Mouse (Mus musculus): ENCODE measurements around the gene Sez6l2. TPM values are rescaled to one million over a fixed set of nuclear protein-coding genes. Genes with fewer than 3 reads are reported as not detected.

The Sez6l2 gene
- polyA plus RNA-seq, 1 experiment from 2014 or later, result 6.7 TPM

DNA sequence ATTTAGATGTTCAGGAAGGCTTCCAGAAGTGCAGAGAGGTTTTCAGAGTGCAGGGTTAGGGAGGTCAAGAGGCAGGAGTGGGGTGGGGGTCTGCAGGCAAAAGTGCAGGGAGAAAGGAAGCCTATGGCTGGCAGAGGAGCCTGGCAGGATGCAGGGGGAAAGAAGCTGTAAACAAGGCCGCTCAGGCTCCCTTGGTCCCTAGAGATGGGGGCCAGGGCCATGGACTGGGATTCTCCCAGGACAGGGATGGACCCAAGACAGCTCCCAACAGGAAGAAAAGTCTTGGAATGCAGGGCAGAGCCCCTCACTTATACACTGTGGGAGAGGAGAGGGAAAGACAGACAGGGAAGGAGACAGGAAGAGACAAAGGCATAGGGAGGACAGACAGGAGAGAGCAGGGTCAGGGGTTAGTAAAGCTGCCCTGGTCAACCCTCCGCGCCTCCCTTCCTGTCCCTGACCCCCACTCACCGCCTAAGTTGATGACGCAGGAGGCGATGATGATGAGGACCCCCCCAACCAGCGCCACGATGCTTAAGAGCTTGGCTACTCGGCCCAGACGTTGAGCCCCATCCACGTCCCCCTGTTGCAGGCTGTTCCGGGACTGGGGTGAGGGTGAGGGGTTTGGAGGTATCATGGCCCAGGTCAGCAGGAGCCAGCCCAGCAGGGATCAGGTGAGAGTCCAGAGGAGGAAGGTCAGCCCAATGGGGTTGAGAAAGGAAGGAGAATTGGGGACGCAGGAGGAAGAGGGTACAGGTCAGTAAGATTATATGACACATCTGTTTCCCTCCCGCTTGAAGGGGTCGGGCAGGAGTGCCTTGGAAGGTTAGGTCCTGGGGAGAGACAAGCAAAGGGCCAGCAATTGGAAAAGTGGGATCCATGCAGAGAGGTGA lies 68.3 kb downstream of the Sez6l2 start:
- Histone ChIP-seq H3K4me3 (ENCODE audit: low read depth, low read length) (no peak overlapping the region), H3K27ac (ENCODE audit: low read depth, low read length) (peak overlapping the region; percentile 1; the same call in 1 of the 2 replicates), H3K4me2 (ENCODE audit: low read depth, low read length, severe bottlenecking) (no peak overlapping the region), H3K27me3 (ENCODE audit: control insufficient read depth, insufficient read depth, low read length) (no peaks in the 10 kb centered on the region), H3K9ac (ENCODE audit: low read length) (peak overlapping the region; percentile 23), H3K9me3 (ENCODE audit: control insufficient read depth, low read length) (no peaks in the 10 kb centered on the region), H3K36me3 (ENCODE audit: control insufficient read depth, insufficient read depth, low read length) (peaks cover 6% of the 10 kb centered on the region), H3K4me1 (replicated peaks; ENCODE audit: control insufficient read depth, insufficient read depth, low read length) (peaks cover 31% of the 10 kb centered on the region)
- DNase-seq (ENCODE audit: low spot score) (no peak), ATAC-seq (replicated peaks; ENCODE audit: low FRiP score) (no peak)
- 88% methylated on average over 15 of the region's 15 CpGs for WGBS

DNA sequence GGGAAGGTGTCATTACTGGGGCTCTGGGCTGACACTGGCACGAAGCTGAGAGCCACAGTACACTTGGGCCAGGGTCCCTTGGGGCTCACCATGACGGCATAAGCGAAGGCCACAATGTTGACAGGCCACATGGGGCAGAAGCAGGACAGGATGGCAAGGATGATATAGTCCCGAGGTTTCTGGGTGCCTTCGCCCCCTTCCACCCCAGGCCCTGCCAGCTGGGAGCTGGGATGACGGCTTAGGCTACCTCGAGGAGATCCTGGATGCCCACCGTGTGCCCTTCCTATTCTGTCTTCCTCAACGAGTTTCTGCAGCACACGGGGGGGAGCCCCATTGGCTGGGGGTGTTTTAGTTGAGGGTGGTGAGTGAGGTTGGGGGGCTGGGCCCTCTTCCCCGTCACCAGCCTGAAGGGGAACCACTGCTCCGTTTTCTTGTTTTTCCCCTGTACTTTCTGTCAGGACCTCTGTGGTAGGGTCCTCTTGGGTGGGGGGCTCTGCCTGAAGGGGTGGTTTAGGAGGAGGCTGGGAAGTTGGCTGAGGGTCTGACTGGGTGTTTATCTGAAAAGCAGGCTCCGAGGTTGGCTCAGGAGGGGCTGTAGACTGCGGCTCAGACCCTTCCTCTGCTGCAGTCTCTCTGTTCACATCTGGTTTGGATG lies 69.1 kb downstream of the Sez6l2 start:
- Histone ChIP-seq H3K27ac (ENCODE audit: low read depth, low read length) (no peak overlapping the region), H3K27me3 (ENCODE audit: control insufficient read depth, insufficient read depth, low read length) (no peaks in the 10 kb centered on the region), H3K9ac (ENCODE audit: low read length) (peak overlapping the region; percentile 79), H3K36me3 (ENCODE audit: control insufficient read depth, insufficient read depth, low read length) (peaks cover 8% of the 10 kb centered on the region), H3K9me3 (ENCODE audit: control insufficient read depth, low read length) (no peaks in the 10 kb centered on the region), H3K4me1 (replicated peaks; ENCODE audit: control insufficient read depth, insufficient read depth, low read length) (peaks cover 39% of the 10 kb centered on the region), H3K4me2 (ENCODE audit: low read depth, low read length, severe bottlenecking) (peak overlapping the region; percentile 81), H3K4me3 (ENCODE audit: low read depth, low read length) (no peak overlapping the region)
- DNase-seq (ENCODE audit: low spot score), result no peak
- 88% methylated on average over 14 of the region's 14 CpGs for WGBS
- ATAC-seq (replicated peaks; ENCODE audit: low FRiP score), result no peak

DNA sequence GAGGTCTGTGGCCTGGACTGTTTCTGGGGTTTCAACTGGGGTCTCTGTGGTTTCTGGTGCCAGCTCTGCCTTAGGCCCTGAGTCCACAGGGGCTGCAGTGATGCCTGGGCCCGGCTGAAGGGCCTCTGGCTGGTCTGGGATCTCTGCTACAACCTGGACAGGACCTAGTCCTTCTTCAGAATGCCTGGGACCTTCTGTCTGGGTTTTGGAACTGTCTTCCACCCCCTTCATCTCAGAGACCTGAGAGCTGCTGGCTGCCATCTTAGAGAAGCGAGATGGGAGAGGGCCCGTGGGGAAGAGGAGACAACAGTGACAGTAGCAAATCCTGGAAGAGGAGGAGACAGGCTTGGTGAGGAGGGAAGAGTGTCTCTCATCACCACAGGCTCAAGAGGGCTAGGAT lies 69.7 kb downstream of the Sez6l2 start:
- peak overlapping the region; percentile 81 for H3K4me2 ChIP-seq (ENCODE audit: low read depth, low read length, severe bottlenecking)
- H3K4me3 ChIP-seq (ENCODE audit: low read depth, low read length), result peak overlapping the region; percentile 45
- DNase-seq (ENCODE audit: low spot score) (no peak), ATAC-seq (replicated peaks; ENCODE audit: low FRiP score) (no peak)
- peaks cover 40% of the 10 kb centered on the region for H3K4me1 ChIP-seq (replicated peaks; ENCODE audit: control insufficient read depth, insufficient read depth, low read length)
- 68% methylated on average over 3 of the region's 3 CpGs for WGBS
- peak overlapping the region; percentile 79 for H3K9ac ChIP-seq (ENCODE audit: low read length)
- H3K36me3 ChIP-seq (ENCODE audit: control insufficient read depth, insufficient read depth, low read length), result peaks cover 8% of the 10 kb centered on the region; the same call in 1 of the 2 replicates
- H3K27ac ChIP-seq (ENCODE audit: low read depth, low read length), result peak overlapping the region; percentile 81; the same call in 1 of the 2 replicates
- no peaks in the 10 kb centered on the region for H3K9me3 ChIP-seq (ENCODE audit: control insufficient read depth, low read length)
- no peaks in the 10 kb centered on the region for H3K27me3 ChIP-seq (ENCODE audit: control insufficient read depth, insufficient read depth, low read length)

Other genes starting within 250 kb of the Sez6l2 start
- 39.0 and 45.8 TPM in 2 replicates for gene Coro1a, start 242.8 kb upstream of the Sez6l2 start, polyA plus RNA-seq (2014; fragmentation: Nextera tagmentation; extraction: Ambion mirVana)
- gene Mapk3, start 191.0 kb upstream of the Sez6l2 start, polyA plus RNA-seq (2014; fragmentation: Nextera tagmentation; extraction: Ambion mirVana), result 40.1 and 50.6 TPM in 2 replicates
- 1.5 and 1.9 TPM in 2 replicates for gene Gdpd3, start 184.2 kb upstream of the Sez6l2 start, polyA plus RNA-seq (2014; fragmentation: Nextera tagmentation; extraction: Ambion mirVana)
- 63.9 and 80.5 TPM in 2 replicates for gene Ypel3, start 173.6 kb upstream of the Sez6l2 start, polyA plus RNA-seq (2014; fragmentation: Nextera tagmentation; extraction: Ambion mirVana)
- gene Tbx6, start 169.1 kb upstream of the Sez6l2 start, polyA plus RNA-seq (2014; fragmentation: Nextera tagmentation; extraction: Ambion mirVana), result 0.28 and 0.61 TPM in 2 replicates
- gene Ppp4c, start 158.1 kb upstream of the Sez6l2 start, polyA plus RNA-seq (2014; fragmentation: Nextera tagmentation; extraction: Ambion mirVana), result 348 and 392 TPM in 2 replicates
- 10.2 and 10.6 TPM in 2 replicates for gene Fam57b, start 152.9 kb upstream of the Sez6l2 start, polyA plus RNA-seq (2014; fragmentation: Nextera tagmentation; extraction: Ambion mirVana)
- gene 4930451I11Rik, start 118.9 kb upstream of the Sez6l2 start, polyA plus RNA-seq (2014; fragmentation: Nextera tagmentation; extraction: Ambion mirVana), result not detected in 2 replicates
- 9.3 and 11.2 TPM in 2 replicates for gene Doc2a, start 103.1 kb upstream of the Sez6l2 start, polyA plus RNA-seq (2014; fragmentation: Nextera tagmentation; extraction: Ambion mirVana)
- 29.9 and 38.8 TPM in 2 replicates for gene Hirip3, start 88.6 kb upstream of the Sez6l2 start, polyA plus RNA-seq (2014; fragmentation: Nextera tagmentation; extraction: Ambion mirVana)
- gene Ino80e, start 88.2 kb upstream of the Sez6l2 start, polyA plus RNA-seq (2014; fragmentation: Nextera tagmentation; extraction: Ambion mirVana), result 117 and 118 TPM in 2 replicates
- gene Taok2, start 65.9 kb upstream of the Sez6l2 start, polyA plus RNA-seq (2014; fragmentation: Nextera tagmentation; extraction: Ambion mirVana), result 43.4 and 44.8 TPM in 2 replicates
- gene Tmem219, start 27.6 kb upstream of the Sez6l2 start, polyA plus RNA-seq (2014; fragmentation: Nextera tagmentation; extraction: Ambion mirVana), result 21.3 and 24.4 TPM in 2 replicates
- gene Kctd13, start 21.7 kb upstream of the Sez6l2 start, polyA plus RNA-seq (2014; fragmentation: Nextera tagmentation; extraction: Ambion mirVana), result 26.5 and 28.8 TPM in 2 replicates
- gene Asphd1, start 981 bp upstream of the Sez6l2 start, polyA plus RNA-seq (2014; fragmentation: Nextera tagmentation; extraction: Ambion mirVana), result 0.25 and 0.40 TPM in 2 replicates
- 68.0 and 78.7 TPM in 2 replicates for gene Cdipt, start 25.4 kb downstream of the Sez6l2 start, polyA plus RNA-seq (2014; fragmentation: Nextera tagmentation; extraction: Ambion mirVana)
- 0.88 and 1.4 TPM in 2 replicates for gene Cdiptos, start 25.5 kb downstream of the Sez6l2 start, polyA plus RNA-seq (2014; fragmentation: Nextera tagmentation; extraction: Ambion mirVana)
- gene Mvp, start 64.1 kb downstream of the Sez6l2 start, polyA plus RNA-seq (2014; fragmentation: Nextera tagmentation; extraction: Ambion mirVana), result 3.9 and 4.4 TPM in 2 replicates
- gene Pagr1b, start 65.9 kb downstream of the Sez6l2 start, polyA plus RNA-seq (2014; fragmentation: Nextera tagmentation; extraction: Ambion mirVana), result not detected in 2 replicates
- 60.5 and 72.4 TPM in 2 replicates for gene Pagr1a, start 66.8 kb downstream of the Sez6l2 start, polyA plus RNA-seq (2014; fragmentation: Nextera tagmentation; extraction: Ambion mirVana)
- gene Gm42742, start 70.5 kb downstream of the Sez6l2 start, polyA plus RNA-seq (2014; fragmentation: Nextera tagmentation; extraction: Ambion mirVana), result 60.9 and 64.7 TPM in 2 replicates
- 9.6 and 10.3 TPM in 2 replicates for gene Prrt2, start 70.6 kb downstream of the Sez6l2 start, polyA plus RNA-seq (2014; fragmentation: Nextera tagmentation; extraction: Ambion mirVana)
- gene Maz, start 76.5 kb downstream of the Sez6l2 start, polyA plus RNA-seq (2014; fragmentation: Nextera tagmentation; extraction: Ambion mirVana), result 106 and 132 TPM in 2 replicates
- 207 and 208 TPM in 2 replicates for gene Kif22, start 91.9 kb downstream of the Sez6l2 start, polyA plus RNA-seq (2014; fragmentation: Nextera tagmentation; extraction: Ambion mirVana)
- not detected in 2 replicates for gene Zg16, start 136.8 kb downstream of the Sez6l2 start, polyA plus RNA-seq (2014; fragmentation: Nextera tagmentation; extraction: Ambion mirVana)
- 0.47 and 0.85 TPM in 2 replicates for gene AI467606, start 140.8 kb downstream of the Sez6l2 start, polyA plus RNA-seq (2014; fragmentation: Nextera tagmentation; extraction: Ambion mirVana)
- 5.4 and 5.5 TPM in 2 replicates for gene Qprt, start 171.7 kb downstream of the Sez6l2 start, polyA plus RNA-seq (2014; fragmentation: Nextera tagmentation; extraction: Ambion mirVana)
- 0.11 and 0.12 TPM in 2 replicates for gene Spn, start 187.3 kb downstream of the Sez6l2 start, polyA plus RNA-seq (2014; fragmentation: Nextera tagmentation; extraction: Ambion mirVana)
- 96.5 and 104 TPM in 2 replicates for gene Cd2bp2, start 245.5 kb downstream of the Sez6l2 start, polyA plus RNA-seq (2014; fragmentation: Nextera tagmentation; extraction: Ambion mirVana)

All from forebrain, embryonic 11.5 days (tissue).